Mouse (Mus musculus) limb, embryonic 14.5 days (tissue): Measurements from ENCODE around the gene Plbd1. TPM values are rescaled to one million over a fixed set of nuclear protein-coding genes. Genes with fewer than 3 reads are reported as not detected.
A peak's percentile ranks its signal among the peaks of the same experiment; 100 is the strongest.

ENCODE experiments used
- ATAC-seq: fragments of 200-750 bp; cut with Nextera tagmentation; 2 replicates; pipeline ENCODE4 v1.8.0; 2017; ENCODE audit warnings: low read depth, moderate number of reproducible peaks, moderate TSS enrichment; ENCODE audit not compliant: low FRiP score
- DNase-seq: peaks from one replicate; pipeline ENCODE4 v3.0.0-alpha.2; 2015; ENCODE audit warnings: low spot score
- H3K27ac ChIP-seq: fragments of 300-500 bp; sonication (generic); replicated peaks from 2 replicates; pipeline ENCODE4 v1.5.1; 2014; ENCODE audit warnings: low read depth, mild to moderate bottlenecking, low read length, moderate library complexity, mixed read lengths
- H3K27me3 ChIP-seq: fragments of 300-500 bp; sonication (generic); 2 replicates; pipeline ENCODE4 v1.6.1; 2014; ENCODE audit warnings: low read length, mixed read lengths; ENCODE audit not compliant: control insufficient read depth, insufficient read depth
- H3K36me3 ChIP-seq: fragments of 300-500 bp; sonication (generic); 2 replicates; pipeline ENCODE4 v1.6.1; 2014; ENCODE audit warnings: mild to moderate bottlenecking, low read length, moderate library complexity, mixed read lengths; ENCODE audit not compliant: control insufficient read depth, insufficient read depth
- H3K4me1 ChIP-seq: fragments of 300-500 bp; sonication (generic); 2 replicates; pipeline ENCODE4 v1.6.1; 2014; ENCODE audit warnings: antibody characterized with exemption, low read length, mixed read lengths; ENCODE audit not compliant: control insufficient read depth, insufficient read depth
- H3K4me2 ChIP-seq: fragments of 300-500 bp; sonication (generic); replicated peaks from 2 replicates; pipeline ENCODE4 v1.6.1; 2014; ENCODE audit warnings: low read depth, mild to moderate bottlenecking, low read length, moderate library complexity; ENCODE audit not compliant: severe bottlenecking
- H3K4me3 ChIP-seq: fragments of 300-500 bp; sonication (generic); replicated peaks from 2 replicates; pipeline ENCODE4 v1.5.1; 2014; ENCODE audit warnings: low read length
- H3K9ac ChIP-seq: fragments of 300-500 bp; sonication (generic); 2 replicates; pipeline ENCODE4 v1.6.1; 2014; ENCODE audit warnings: mild to moderate bottlenecking, low read depth, low read length, moderate library complexity; ENCODE audit not compliant: severe bottlenecking
- H3K9me3 ChIP-seq: fragments of 300-500 bp; sonication (generic); 2 replicates; pipeline ENCODE4 v1.6.1; 2016; ENCODE audit warnings: low read length; ENCODE audit not compliant: control insufficient read depth
- POLR2A ChIP-seq: fragments of 200-500 bp; IDR thresholded peaks from 2 replicates; pipeline ENCODE4 v1.8.0; 2012; ENCODE audit warnings: inconsistent platforms, mild to moderate bottlenecking, moderate library complexity, borderline replicate concordance; ENCODE audit not compliant: insufficient read depth, insufficient read length; ENCODE audit errors: extremely low read depth
- WGBS: fragments of 180-500 bp; shearing (Covaris S2); extraction: QIAGEN DNeasy Blood & Tissue Kit; methylation state at CpG from one replicate; pipeline ENCODE4 v1.1.7; 2014; 5-methylcytosine and 5-hydroxymethylcytosine counted together
- polyA plus RNA-seq, 2 experiments: library from polyadenylated mRNA; depleted of rRNA in 1 of 2; stranded (reverse) in 1 of 2; unstranded in 1 of 2; fragments of >200 nt; fragmentation: Nextera tagmentation in 1 of 2; extraction: Ambion mirVana in 1 of 2; gene quantifications; 2 replicates each; pipeline versions ENCODE4 v1.2.1 to v1.2.3; 2012 to 2014

Plbd1 gene
- polyA plus RNA-seq (2012; rRNA removed): 4.0 and 5.6 TPM in 2 replicates
- polyA plus RNA-seq (2014; fragmentation: Nextera tagmentation; extraction: Ambion mirVana): 14.3 and 19.8 TPM in 2 replicates

GRCm38 (mm10) chr6:136661706-136662016 lies at the start of gene Plbd1:
Plbd1 (minus strand) TSS chr6:136661928.
- DNase-seq: no peak
- WGBS: under 1% methylated on average over 17 of the region's 19 CpGs
- TF ChIP-seq POLR2A: no peak
- H3K9me3 ChIP-seq: no peaks in the 10 kb centered on the region
- ATAC-seq: no peak; the same call in 1 of the 2 replicates
- peak within 1 kb of the TSS; percentile 69 for H3K4me2 ChIP-seq
- no peak within 1 kb of the TSS for H3K27ac ChIP-seq
- peaks cover 16% of the 10 kb centered on the region for H3K27me3 ChIP-seq
- H3K36me3 ChIP-seq: no peaks in the 10 kb centered on the region
- peak within 1 kb of the TSS; percentile 43 for H3K9ac ChIP-seq
- H3K4me3 ChIP-seq: peak within 1 kb of the TSS; percentile 37
- peaks cover 7% of the 10 kb centered on the region; the same call in 1 of the 2 replicates for H3K4me1 ChIP-seq

- ATAC-seq (no peak), DNase-seq (no peak)
- Histone ChIP-seq H3K27me3 (no peaks in the 10 kb centered on the region), H3K9me3 (no peaks in the 10 kb centered on the region), H3K9ac (no peak overlapping the region), H3K27ac (no peak overlapping the region), H3K36me3 (no peaks in the 10 kb centered on the region), H3K4me1 (no peaks in the 10 kb centered on the region), H3K4me3 (no peak overlapping the region), H3K4me2 (no peak overlapping the region)
- no peak for TF ChIP-seq POLR2A
- 76% methylated on average over 5 of the region's 5 CpGs for WGBS
These were observed 48.7 kb upstream of the Plbd1 start for GRCm38 (mm10) chr6:136710408-136710807.

- TF ChIP-seq POLR2A: no peak
- WGBS: 88% methylated on average over 6 of the region's 6 CpGs
- DNase-seq: no peak
- Histone ChIP-seq H3K36me3 (no peaks in the 10 kb centered on the region), H3K27ac (no peak overlapping the region), H3K9me3 (no peaks in the 10 kb centered on the region), H3K4me2 (no peak overlapping the region), H3K9ac (no peak overlapping the region), H3K4me3 (no peak overlapping the region), H3K27me3 (no peaks in the 10 kb centered on the region), H3K4me1 (no peaks in the 10 kb centered on the region)
- no peak for ATAC-seq
These were observed 46.9 kb upstream of the Plbd1 start for GRCm38 (mm10) chr6:136708597-136708996.

- no peak overlapping the region for H3K4me2 ChIP-seq
- no peak overlapping the region for H3K27ac ChIP-seq
- TF ChIP-seq POLR2A: no peak
- no peak overlapping the region for H3K4me3 ChIP-seq
- no peaks in the 10 kb centered on the region for H3K27me3 ChIP-seq
- no peaks in the 10 kb centered on the region for H3K36me3 ChIP-seq
- no peaks in the 10 kb centered on the region for H3K9me3 ChIP-seq
- WGBS: 89% methylated on average over 3 of the region's 3 CpGs
- no peak overlapping the region for H3K9ac ChIP-seq
- DNase-seq (no peak), ATAC-seq (no peak)
- no peaks in the 10 kb centered on the region for H3K4me1 ChIP-seq
These were observed 40.1 kb upstream of the Plbd1 start for GRCm38 (mm10) chr6:136701878-136702277.

GRCm38 (mm10) chr6:136701185-136701584 lies 39.5 kb upstream of the Plbd1 start:
- WGBS: 77% methylated on average over 5 of the region's 5 CpGs
- no peak overlapping the region for H3K4me2 ChIP-seq
- no peak overlapping the region for H3K4me3 ChIP-seq
- no peaks in the 10 kb centered on the region for H3K27me3 ChIP-seq
- H3K27ac ChIP-seq: no peak overlapping the region
- no peak for ATAC-seq
- no peaks in the 10 kb centered on the region for H3K9me3 ChIP-seq
- H3K4me1 ChIP-seq: no peaks in the 10 kb centered on the region
- no peaks in the 10 kb centered on the region for H3K36me3 ChIP-seq
- H3K9ac ChIP-seq: no peak overlapping the region
- no peak for DNase-seq
- TF ChIP-seq POLR2A: no peak

- ATAC-seq (no peak), DNase-seq (no peak)
- Histone ChIP-seq H3K9ac (no peak overlapping the region), H3K36me3 (no peaks in the 10 kb centered on the region), H3K27ac (no peak overlapping the region), H3K4me1 (no peaks in the 10 kb centered on the region), H3K27me3 (no peaks in the 10 kb centered on the region), H3K4me3 (no peak overlapping the region), H3K9me3 (no peaks in the 10 kb centered on the region), H3K4me2 (no peak overlapping the region)
- TF ChIP-seq POLR2A: no peak
- WGBS: 89% methylated on average over 6 of the region's 6 CpGs
These were observed 29.6 kb upstream of the Plbd1 start for GRCm38 (mm10) chr6:136691314-136691713.
